Mouse (Mus musculus) spleen, adult 2 months (tissue): Measurements from ENCODE around the gene Ripply3. TPM values are rescaled to one million over a fixed set of nuclear protein-coding genes. Genes with fewer than 3 reads are reported as not detected.

ENCODE experiments used
- DNase-seq, 2 experiments: peaks; one replicate each; pipeline versions ENCODE4 v3.0.0 to v3.0.0-alpha.2; 2012 to 2021; ENCODE audit warnings: low spot score in 2 of 2, low read depth in 1 of 2
- H3K27ac ChIP-seq: fragments of 200-500 bp; 2 replicates; pipeline ENCODE4 v1.5.1; 2012; ENCODE audit warnings: low read length, inconsistent platforms; ENCODE audit not compliant: insufficient read depth
- H3K27me3 ChIP-seq: fragments of 200-500 bp; 2 replicates; pipeline ENCODE4 v1.6.1; 2012; ENCODE audit warnings: mild to moderate bottlenecking, moderate library complexity, low read length, inconsistent platforms; ENCODE audit not compliant: control insufficient read depth, insufficient read depth
- H3K36me3 ChIP-seq: fragments of 200-500 bp; 2 replicates; pipeline ENCODE4 v1.6.1; 2012; ENCODE audit warnings: mild to moderate bottlenecking, low read length, inconsistent platforms; ENCODE audit not compliant: control insufficient read depth, insufficient read depth
- H3K4me1 ChIP-seq: fragments of 200-500 bp; 2 replicates; pipeline ENCODE4 v1.6.1; 2011; ENCODE audit warnings: inconsistent platforms; ENCODE audit not compliant: control insufficient read depth, insufficient read depth, insufficient read length
- H3K4me3 ChIP-seq: fragments of 200-500 bp; 2 replicates; pipeline ENCODE4 v1.5.1; 2011; ENCODE audit warnings: mild to moderate bottlenecking, inconsistent platforms; ENCODE audit not compliant: insufficient read depth, insufficient read length; ENCODE audit errors: extremely low read depth
- CTCF ChIP-seq: fragments of 200-500 bp; IDR thresholded peaks from 2 replicates; pipeline ENCODE4 v1.5.1; 2011; ENCODE audit warnings: mild to moderate bottlenecking, inconsistent platforms; ENCODE audit not compliant: insufficient read depth, insufficient read length, insufficient replicate concordance; ENCODE audit errors: extremely low read depth
- POLR2A ChIP-seq: fragments of 200-500 bp; IDR thresholded peaks from 2 replicates; pipeline ENCODE4 v1.6.1; 2011; ENCODE audit warnings: low read depth, low read length, inconsistent platforms
- WGBS: fragments of 180-500 bp; shearing (Covaris S2); methylation state at CpG from one replicate; pipeline ENCODE4 v1.1.7; 2018; 5-methylcytosine and 5-hydroxymethylcytosine counted together
- polyA plus RNA-seq: library from polyadenylated mRNA; depleted of rRNA; stranded (reverse); fragments of >200 nt; gene quantifications from 2 replicates; pipeline ENCODE4 v1.2.3, GENCODE M21; 2012

Ripply3 gene
- polyA plus RNA-seq, 1 experiment: 0.71 TPM

DNA sequence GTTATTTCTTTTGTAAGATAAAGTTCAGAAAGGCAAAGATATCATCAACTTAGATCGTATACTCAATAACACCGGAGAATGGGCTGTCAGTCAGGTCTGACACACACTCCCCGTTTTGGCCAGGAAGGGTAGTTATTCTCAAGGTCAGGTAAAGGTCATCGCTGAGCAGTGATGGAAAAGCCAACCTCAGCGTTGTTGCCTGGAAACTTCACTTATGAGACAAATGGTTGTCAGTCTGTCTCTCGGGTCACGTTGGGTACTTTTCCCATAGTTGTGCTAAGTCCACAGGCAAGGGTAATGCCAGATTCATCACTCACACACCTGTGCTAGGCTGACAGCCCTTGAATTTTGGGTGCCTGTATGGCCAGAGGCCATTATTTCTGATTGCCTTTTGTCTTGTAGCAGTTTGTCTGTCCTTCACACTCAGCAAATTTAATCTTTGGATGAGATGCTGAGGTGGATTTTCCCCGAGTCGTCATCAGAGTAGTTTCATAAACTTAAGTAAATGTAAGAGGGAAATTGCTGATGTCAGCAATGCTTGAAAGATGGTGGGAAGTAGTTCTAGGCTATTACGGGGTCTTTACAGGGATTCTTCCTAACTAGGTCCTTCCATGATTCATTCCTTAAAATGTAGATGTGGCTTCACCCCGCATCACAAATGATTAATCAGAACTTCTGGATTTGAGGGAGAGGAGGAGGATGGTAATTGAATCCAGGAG is 28.7 kb downstream of the Ripply3 start:
- no peak for DNase-seq
- H3K27me3 ChIP-seq: no peaks in the 10 kb centered on the region
- H3K4me1 ChIP-seq: no peaks in the 10 kb centered on the region
- TF ChIP-seq CTCF (no peak), POLR2A (no peak)
- WGBS: 80% methylated on average over 11 of the region's 11 CpGs
- no peak overlapping the region for H3K4me3 ChIP-seq
- H3K36me3 ChIP-seq: no peaks in the 10 kb centered on the region
- no peak overlapping the region for H3K27ac ChIP-seq

DNA sequence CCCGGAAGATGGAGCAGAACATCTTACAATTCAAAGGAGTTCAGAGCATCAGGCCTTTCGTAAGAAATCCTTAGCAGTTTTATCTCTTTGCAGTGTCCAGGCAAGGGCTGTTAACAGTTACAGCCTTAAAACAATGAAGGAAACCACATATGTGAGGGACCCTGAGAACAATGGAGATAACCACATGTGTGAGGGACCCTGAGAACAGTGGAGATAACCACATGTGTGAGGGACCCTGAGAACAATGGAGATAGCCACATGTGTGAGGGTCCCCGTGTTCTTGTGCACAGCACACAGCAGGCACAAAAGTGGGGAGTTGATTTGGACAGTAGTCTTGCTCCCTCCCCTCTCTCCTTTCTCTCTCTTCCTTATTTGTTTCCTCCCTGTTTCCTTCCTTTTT is 29.9 kb downstream of the Ripply3 start:
- Histone ChIP-seq H3K27ac (no peak overlapping the region), H3K27me3 (no peaks in the 10 kb centered on the region), H3K36me3 (no peaks in the 10 kb centered on the region), H3K4me1 (no peaks in the 10 kb centered on the region), H3K4me3 (no peak overlapping the region)
- no peak for TF ChIP-seq POLR2A
- no peak for TF ChIP-seq CTCF
- no peak for DNase-seq
- WGBS: 79% methylated on average over 3 of the region's 3 CpGs

DNA sequence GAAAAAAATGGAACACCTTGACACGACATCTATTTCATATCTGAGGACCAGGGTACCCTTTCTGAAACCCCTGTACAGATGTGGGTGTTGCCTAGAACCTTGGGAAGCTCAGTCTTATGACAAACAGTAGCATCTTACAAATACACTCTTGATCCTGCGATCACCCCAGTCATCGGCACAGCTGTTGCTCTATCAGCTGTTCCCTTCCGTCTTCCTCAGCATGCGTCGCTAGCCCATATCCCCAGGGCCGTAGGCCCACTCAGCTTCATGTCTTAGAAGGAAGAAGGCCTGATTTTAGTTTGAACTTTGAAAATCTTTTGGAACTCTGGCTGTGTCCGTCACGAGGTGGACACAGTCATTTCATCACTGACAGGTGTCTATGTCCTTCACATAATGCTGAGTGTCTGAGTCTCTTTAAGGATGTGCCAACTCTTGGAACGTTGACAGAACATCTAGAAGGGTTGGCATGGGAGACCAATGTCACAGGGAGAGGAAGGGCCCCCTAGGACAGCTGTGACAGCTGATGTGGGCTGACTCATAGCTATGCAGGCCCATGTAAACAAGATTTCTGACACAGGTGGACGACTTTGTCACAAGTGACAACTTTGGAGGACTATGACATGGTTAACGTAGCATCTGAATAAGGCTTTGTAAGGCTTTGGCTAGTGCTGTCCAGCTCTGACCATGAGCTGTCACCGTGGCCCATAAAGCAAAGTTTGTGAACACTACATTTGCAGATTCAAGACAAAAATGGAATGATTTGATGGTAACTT is 32.5 kb downstream of the Ripply3 start:
- no peaks in the 10 kb centered on the region for H3K4me1 ChIP-seq
- no peak overlapping the region for H3K27ac ChIP-seq
- H3K4me3 ChIP-seq: no peak overlapping the region
- WGBS: 87% methylated on average over 13 of the region's 13 CpGs
- no peaks in the 10 kb centered on the region for H3K27me3 ChIP-seq
- no peak for DNase-seq
- no peaks in the 10 kb centered on the region for H3K36me3 ChIP-seq
- TF ChIP-seq CTCF: no peak
- no peak for TF ChIP-seq POLR2A

DNA sequence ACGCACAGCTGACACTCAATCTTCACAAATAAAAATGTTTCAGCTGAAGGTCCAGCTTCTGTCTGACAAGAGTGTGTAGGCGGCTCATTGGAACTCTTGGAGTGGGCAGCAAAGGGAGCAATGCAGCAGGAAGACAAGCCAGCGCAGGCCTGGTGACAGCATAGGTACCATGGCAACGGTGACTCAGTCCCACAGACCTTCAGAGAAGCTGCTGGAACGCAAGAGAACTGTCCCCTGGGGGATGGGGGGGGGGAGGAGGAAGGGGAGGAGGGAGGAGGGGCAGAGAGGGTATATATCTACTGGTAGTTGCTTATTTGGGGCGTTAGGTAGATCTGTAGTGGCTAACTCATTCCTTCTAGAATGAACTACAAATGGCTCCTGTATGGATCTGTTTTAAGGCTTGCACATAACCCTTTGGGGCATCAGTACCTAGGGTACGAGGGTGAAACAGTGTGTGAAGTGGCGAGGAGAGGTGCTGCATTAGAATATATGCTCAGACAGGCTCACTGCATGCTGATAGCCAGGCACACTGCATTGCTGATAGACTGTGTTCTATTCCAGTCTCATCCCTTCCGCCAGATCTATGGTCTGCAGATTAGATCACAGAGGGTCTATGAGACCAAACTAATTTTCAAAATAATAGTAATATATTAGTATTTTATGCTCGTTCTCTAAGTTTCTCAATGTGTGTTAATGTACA is 34.1 kb downstream of the Ripply3 start:
- DNase-seq: no peak
- Histone ChIP-seq H3K4me1 (no peaks in the 10 kb centered on the region), H3K4me3 (no peak overlapping the region), H3K27me3 (no peaks in the 10 kb centered on the region), H3K27ac (no peak overlapping the region), H3K36me3 (no peaks in the 10 kb centered on the region)
- 56% methylated on average over 10 of the region's 10 CpGs for WGBS
- no peak for TF ChIP-seq CTCF
- TF ChIP-seq POLR2A: no peak

DNA sequence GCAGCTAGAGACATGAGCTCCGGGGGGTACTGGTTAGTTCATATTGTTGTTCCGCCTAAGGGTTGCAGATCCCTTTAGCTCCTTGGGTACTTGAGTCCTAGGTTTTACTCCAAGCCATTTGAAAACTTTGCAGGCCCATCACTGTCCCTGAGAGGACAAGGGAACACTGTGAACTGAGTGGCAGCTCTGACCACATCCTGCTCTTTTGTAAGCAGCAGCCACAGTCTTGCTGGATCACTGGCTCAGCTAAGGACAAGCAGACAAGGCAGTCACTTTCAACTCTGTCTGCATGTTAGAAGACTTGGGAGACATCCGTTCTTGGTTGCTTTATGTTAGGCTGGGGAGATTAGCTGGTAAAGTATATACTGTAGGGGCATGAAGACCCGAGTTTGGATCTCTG is 35.6 kb downstream of the Ripply3 start:
- no peaks in the 10 kb centered on the region for H3K4me1 ChIP-seq
- DNase-seq: no peak
- H3K27ac ChIP-seq: no peak overlapping the region
- H3K36me3 ChIP-seq: no peaks in the 10 kb centered on the region
- no peak overlapping the region for H3K4me3 ChIP-seq
- H3K27me3 ChIP-seq: no peaks in the 10 kb centered on the region
- TF ChIP-seq CTCF: no peak
- no peak for TF ChIP-seq POLR2A
- WGBS: 81% methylated on average over 4 of the region's 4 CpGs

DNA sequence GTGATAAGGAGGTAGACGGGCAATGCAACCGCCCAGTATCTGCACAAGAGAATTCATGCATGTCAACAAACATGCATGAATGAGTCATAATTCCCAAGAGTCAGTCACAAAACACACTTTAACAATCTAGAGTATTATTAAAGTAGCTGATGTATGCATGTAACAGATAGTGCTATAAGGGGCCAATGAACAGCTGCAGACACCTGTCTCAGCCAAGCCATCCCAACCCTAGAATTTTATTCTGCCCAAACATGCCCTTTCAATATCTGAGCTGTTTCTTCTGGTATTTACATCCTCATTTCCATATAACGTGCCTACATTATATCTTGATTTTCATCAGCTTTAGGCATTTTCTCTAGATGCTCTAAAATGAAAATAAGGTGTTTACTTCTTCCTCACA is 37.2 kb downstream of the Ripply3 start:
- H3K4me1 ChIP-seq: no peaks in the 10 kb centered on the region; the same call in 1 of the 2 replicates
- 83% methylated on average over 3 of the region's 3 CpGs for WGBS

More for the DNA sequence above, 37.2 kb downstream of the Ripply3 start:
- TF ChIP-seq POLR2A: no peak
- TF ChIP-seq CTCF: no peak
- no peak overlapping the region for H3K4me3 ChIP-seq
- no peak for DNase-seq
- H3K36me3 ChIP-seq: no peaks in the 10 kb centered on the region
- no peaks in the 10 kb centered on the region for H3K27me3 ChIP-seq
- H3K27ac ChIP-seq: no peak overlapping the region
